Mouse (Mus musculus) intestine, embryonic 15.5 days (tissue): ENCODE data around the gene Ndst4. TPM values are rescaled to one million over a fixed set of nuclear protein-coding genes. Genes with fewer than 3 reads are reported as not detected.

ENCODE experiments used
- ATAC-seq: fragments of 200-750 bp; cut with Nextera tagmentation; 2 replicates; pipeline ENCODE4 v1.8.0; 2017; ENCODE audit warnings: moderate TSS enrichment, moderate library complexity
- H3K27ac ChIP-seq: fragments of 300-500 bp; sonication (generic); 2 replicates; pipeline ENCODE4 v1.5.1; 2015; ENCODE audit warnings: mild to moderate bottlenecking, inconsistent platforms
- H3K27me3 ChIP-seq: fragments of 300-500 bp; sonication (generic); replicated peaks from 2 replicates; pipeline ENCODE4 v1.6.1; 2015; ENCODE audit warnings: inconsistent platforms
- H3K36me3 ChIP-seq: fragments of 300-500 bp; sonication (generic); 2 replicates; pipeline ENCODE4 v1.6.1; 2015; ENCODE audit warnings: inconsistent platforms
- H3K4me1 ChIP-seq: fragments of 300-500 bp; sonication (generic); replicated peaks from 2 replicates; pipeline ENCODE4 v1.6.1; 2015; ENCODE audit warnings: inconsistent platforms
- H3K4me2 ChIP-seq: fragments of 300-500 bp; sonication (generic); replicated peaks from 2 replicates; pipeline ENCODE4 v1.6.1; 2015; ENCODE audit warnings: mild to moderate bottlenecking, inconsistent platforms
- H3K4me3 ChIP-seq: fragments of 300-500 bp; sonication (generic); replicated peaks from 2 replicates; pipeline ENCODE4 v1.5.1; 2015; ENCODE audit warnings: inconsistent platforms
- H3K9ac ChIP-seq: fragments of 300-500 bp; sonication (generic); 2 replicates; pipeline ENCODE4 v1.6.1; 2015; ENCODE audit warnings: inconsistent platforms
- H3K9me3 ChIP-seq: fragments of 300-500 bp; sonication (generic); 2 replicates; pipeline ENCODE4 v1.6.1; 2016; ENCODE audit warnings: inconsistent platforms
- WGBS: fragments of 180-500 bp; shearing (Covaris S2); methylation state at CpG from one replicate; pipeline ENCODE4 v1.1.7; 2015; 5-methylcytosine and 5-hydroxymethylcytosine counted together
- polyA plus RNA-seq: library from polyadenylated mRNA; unstranded; fragments of >200 nt; fragmentation: Nextera tagmentation; extraction: Ambion mirVana; gene quantifications from 2 replicates; pipeline ENCODE4 v1.2.1, GENCODE M21; 2015

Ndst4 gene
- polyA plus RNA-seq, 1 experiment from 2014 or later, result 0.62 TPM

- no peak overlapping the region for H3K4me3 ChIP-seq
- H3K9me3 ChIP-seq, result no peaks in the 10 kb centered on the region
- no peaks in the 10 kb centered on the region for H3K36me3 ChIP-seq
- H3K27ac ChIP-seq, result no peak overlapping the region
- no peak overlapping the region for H3K9ac ChIP-seq
- no peak for ATAC-seq
- no peaks in the 10 kb centered on the region for H3K27me3 ChIP-seq
- H3K4me2 ChIP-seq, result no peak overlapping the region
- WGBS, result 71% methylated on average over 1 of the region's 1 CpGs
- H3K4me1 ChIP-seq, result no peaks in the 10 kb centered on the region
Observed at GRCm38 (mm10) chr3:125756911-125757310, 353.0 kb downstream of the Ndst4 start.

- ATAC-seq, result no peak
- Histone ChIP-seq H3K27ac (no peak overlapping the region), H3K4me1 (no peaks in the 10 kb centered on the region), H3K4me3 (no peak overlapping the region), H3K9ac (no peak overlapping the region), H3K27me3 (no peaks in the 10 kb centered on the region), H3K4me2 (no peak overlapping the region), H3K36me3 (no peaks in the 10 kb centered on the region), H3K9me3 (no peaks in the 10 kb centered on the region)
Observed at GRCm38 (mm10) chr3:125760711-125761110, 356.8 kb downstream of the Ndst4 start.
